Mouse (Mus musculus) cerebellum, postnatal 4 days (tissue): ENCODE data around the gene Gm28053.

ENCODE experiments used
- DNase-seq, 2 experiments: peaks; one replicate each; pipeline ENCODE4 v3.0.0; 2022; ENCODE audit warnings: low spot score in 2 of 2, mixed read lengths in 1 of 2

Gene Gm28053

GRCm38 (mm10) chr6:48692962-48693361, 25.4 kb upstream of the Gm28053 start:
- DNase-seq: no peak

GRCm38 (mm10) chr6:48696830-48697554, 21.4 kb upstream of the Gm28053 start:
- no peak for DNase-seq

- DNase-seq: no peak
Measured at GRCm38 (mm10) chr6:48697555-48697930, 20.9 kb upstream of the Gm28053 start.

DNA sequence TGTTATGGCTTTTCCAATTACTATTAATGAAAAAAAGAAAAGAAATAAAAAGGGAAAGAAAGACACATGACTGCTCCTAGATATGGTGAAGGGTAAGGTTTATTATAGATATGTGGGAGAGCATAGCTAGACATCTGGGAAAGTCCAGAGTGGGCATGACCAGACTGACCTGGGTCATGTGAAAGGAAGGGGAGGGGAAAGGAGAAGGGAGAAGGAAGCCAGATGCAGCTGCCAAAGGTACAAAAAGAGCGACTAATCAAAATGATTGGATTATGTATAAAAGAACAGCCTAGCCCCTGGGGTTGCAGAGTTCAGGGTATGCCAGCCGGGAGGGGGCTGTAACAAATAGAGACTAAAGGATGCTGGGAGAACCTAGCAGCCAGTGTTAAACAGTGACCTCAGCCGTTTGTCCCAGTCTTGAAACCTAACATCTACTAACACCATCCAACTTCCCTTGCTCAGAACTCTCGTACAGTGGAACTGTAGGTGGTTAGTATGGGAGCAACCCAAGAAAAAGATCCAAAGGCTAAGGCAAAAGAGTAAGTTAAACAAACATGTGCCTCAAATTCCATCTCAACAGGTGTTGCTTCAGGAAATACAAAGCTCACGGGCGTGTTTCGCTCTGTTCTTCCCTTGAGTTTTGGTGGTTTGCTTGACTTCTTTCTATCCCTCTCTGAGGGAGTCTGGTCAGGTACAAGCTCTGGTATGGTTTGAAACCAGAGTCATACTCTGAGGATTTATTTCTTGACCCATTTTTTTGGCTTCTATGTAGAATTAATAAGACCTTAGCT, 20.1 kb upstream of the Gm28053 start:
- DNase-seq: no peak

DNA sequence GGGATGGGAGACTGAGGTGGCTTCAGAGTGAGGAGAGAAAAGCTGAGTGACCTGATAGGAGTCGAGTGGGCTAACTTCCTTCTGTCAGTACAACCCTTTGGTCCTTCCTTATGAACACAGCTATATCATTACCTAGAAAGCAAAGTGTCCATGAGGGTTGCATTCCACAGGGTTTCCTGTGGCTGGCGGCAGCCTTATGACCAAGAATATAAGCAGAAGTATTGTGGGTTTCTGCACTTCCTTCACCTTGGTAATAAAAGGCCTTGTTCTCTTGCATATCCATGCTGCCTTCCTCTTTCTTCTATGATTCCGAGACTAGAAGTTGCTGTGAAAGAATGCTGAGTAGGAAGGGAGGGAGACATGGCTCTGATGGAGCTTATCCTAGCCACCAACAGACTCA, 19.5 kb upstream of the Gm28053 start:
- DNase-seq: no peak

- no peak for DNase-seq
Measured at GRCm38 (mm10) chr6:48700251-48701075, 17.9 kb upstream of the Gm28053 start.

- no peak for DNase-seq
Measured at GRCm38 (mm10) chr6:48702146-48702545, 16.3 kb upstream of the Gm28053 start.

DNA sequence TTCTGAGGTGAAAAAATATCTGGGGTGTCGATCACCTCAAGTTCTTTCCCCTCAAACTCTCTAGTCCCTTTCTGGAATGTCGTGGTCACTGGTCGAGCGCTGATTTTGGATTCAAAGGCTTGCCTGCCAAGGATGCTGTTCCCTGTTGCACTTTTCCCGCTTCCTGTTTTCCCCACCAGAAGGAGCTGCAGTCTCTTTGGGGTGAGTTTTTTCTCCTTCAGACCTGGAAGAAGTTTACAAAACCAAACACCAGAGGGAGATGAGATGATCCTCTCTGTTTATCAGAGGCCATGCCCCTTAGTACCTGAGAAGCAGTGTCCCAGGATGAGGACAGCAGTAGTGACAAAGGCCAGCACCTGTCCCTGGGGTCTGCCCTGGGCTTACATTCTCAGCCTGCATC, 15.8 kb upstream of the Gm28053 start:
- DNase-seq: no peak

GRCm38 (mm10) chr6:48704146-48704545, 14.3 kb upstream of the Gm28053 start:
- no peak for DNase-seq

DNA sequence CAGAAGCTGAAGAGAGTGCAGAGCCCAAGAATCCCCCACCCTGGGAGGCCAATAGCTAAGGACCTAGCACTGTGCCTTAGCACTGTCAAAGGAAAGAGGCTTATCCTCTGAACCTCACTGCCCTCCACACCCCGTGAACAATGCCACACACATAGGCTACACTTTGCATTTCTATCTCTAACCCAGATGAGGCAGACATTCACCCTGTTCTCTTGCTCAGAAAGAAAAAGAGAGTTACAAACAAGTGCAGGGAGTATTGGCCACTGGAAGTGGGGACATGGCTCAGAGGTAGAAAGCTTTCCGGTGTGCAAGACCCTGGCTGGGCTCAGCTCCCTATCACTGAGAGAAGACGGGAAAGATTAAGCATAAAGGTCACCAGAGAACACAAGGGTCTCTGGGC, 12.3 kb upstream of the Gm28053 start:
- no peak for DNase-seq

- DNase-seq: no peak
Measured at GRCm38 (mm10) chr6:48720326-48720725, 1.9 kb downstream of the Gm28053 start.

DNA sequence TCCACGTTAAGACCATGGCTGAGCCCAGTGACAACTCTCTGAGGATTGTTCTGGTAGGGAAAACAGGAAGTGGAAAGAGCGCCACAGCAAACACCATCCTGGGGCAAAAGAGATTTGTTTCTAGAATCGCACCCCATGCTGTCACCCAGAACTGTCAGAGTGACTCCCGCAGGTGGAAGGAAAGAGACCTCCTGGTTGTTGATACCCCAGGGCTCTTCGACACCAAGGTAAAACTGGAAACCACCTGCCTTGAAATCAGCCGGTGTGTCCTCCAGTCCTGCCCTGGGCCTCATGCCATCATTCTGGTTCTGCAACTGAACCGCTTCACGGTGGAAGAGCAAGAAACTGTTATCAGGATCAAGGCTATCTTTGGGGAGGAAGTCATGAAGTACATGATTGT, 5.1 kb downstream of the Gm28053 start:
- no peak for DNase-seq

- no peak for DNase-seq
Measured at GRCm38 (mm10) chr6:48725476-48725875, 7.1 kb downstream of the Gm28053 start.

- no peak for DNase-seq
Measured at GRCm38 (mm10) chr6:48727761-48728160, 9.4 kb downstream of the Gm28053 start.

DNA sequence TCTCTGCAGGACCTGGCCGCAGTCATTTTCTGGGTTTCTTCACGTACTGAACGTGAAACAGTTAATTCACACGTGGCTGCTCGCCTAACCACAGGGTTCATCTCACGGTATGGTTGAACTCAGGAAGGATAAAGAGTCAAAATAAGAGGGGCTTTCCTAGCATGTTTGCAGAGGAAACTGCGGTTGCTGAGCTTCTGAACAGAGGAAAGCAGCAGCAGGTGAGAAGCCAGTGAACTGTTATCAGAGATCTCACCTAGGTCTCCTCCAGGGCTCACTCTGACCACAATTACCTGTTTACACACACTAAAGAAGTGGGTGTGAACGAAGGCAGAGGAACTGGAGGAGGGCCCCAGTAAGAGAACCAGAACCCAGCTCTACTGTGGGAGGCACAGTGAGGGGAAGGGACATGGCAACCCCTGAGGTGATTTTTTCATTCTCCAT, 14.5 kb downstream of the Gm28053 start:
- DNase-seq: no peak

DNA sequence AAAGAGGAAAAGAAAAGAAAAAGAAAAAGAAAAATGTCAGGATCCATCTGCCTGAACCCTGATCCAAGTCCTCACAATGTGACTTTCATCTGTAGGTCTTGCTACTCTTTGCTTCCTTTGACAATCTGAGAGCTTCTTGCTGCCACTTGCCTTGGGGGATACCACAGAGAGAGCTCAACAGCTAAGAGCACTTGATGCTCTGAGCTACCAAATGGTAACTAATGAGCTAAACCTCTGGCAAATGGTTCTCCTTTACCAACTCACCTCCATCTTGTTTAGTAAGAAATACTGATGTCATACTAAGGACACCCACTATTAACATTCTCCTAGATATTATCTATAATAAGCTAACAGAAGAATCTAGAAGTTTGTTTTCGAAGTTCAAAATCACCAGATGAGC, 15.3 kb downstream of the Gm28053 start:
- DNase-seq: no peak

DNA sequence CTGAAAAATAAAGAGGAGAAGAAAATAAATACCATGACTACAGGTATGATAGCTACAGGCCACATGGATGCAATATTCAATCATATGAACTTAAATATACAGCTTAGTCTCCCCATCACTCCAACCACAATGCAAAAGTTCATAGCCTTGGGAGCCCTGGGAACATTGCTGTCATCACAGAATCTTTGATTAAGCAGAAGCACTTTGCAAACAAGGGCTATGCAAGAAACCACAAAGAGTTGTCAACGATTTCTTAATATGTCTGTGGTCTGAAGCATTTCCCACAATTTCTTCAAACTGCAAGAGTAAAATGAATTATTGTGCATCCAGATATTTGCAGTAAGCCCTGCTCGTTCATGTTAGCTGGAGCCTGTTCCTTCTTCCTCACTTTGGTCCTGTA, 18.6 kb downstream of the Gm28053 start:
- no peak for DNase-seq

GRCm38 (mm10) chr6:48737688-48738087, 19.3 kb downstream of the Gm28053 start:
- no peak for DNase-seq

DNA sequence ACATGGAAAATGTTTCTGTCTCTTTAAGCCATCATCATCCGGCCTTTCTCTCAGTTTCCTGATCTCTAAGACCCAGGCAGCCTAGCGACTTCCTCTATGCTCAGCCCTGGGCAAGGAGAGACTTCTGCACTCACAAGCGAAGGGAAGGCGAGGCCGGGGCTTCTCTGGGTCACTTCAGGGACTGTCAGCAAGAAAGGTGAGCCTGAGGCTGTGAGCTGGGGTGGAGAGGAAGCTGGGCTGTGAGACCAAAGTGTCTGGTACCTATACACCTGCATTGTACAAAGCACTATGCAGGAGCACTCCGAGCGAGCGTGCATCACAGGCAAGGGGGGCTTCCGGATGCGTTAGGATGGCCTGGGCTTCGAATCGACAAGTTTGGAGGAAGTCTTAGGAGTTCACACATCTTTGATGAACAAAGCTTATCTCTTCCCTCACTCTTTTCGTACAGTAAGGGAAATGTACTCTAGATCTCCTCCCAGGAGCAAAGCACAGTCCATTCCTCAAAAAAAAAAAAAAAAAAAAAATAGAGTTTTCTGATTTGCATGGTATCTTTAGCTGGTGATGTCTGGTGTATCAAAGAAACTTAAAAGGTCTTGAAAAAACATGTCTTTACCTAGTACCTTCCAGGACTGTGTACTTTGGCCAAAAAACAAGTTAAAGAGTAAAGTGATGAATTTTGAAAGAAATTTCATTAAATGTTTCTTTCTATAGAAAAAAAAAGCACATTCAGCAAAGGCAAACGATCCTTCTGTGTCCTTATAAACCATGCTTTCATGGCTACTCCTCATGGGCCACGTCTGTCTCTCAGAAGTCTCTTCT, 20.8 kb downstream of the Gm28053 start, which contains the start of gene Gimap1:
Gene Gimap1, plus strand, starts transcription at position 94 of the 819 bp plus-strand sequence.
- no peak for DNase-seq

DNA sequence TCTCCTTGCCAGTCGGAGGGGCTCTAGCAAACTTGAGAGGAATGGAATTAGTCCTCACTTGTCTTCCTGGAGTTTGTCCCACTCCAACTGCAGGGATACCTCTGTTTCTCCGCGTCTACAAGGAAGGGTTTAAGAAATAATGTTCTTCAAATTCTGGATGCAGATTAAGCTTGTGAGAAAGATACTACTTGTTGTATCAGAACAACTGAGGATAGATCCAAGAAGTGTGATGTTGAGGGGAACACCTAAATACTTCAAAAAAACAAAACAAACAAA, 21.3 kb downstream of the Gm28053 start:
- no peak for DNase-seq

DNA sequence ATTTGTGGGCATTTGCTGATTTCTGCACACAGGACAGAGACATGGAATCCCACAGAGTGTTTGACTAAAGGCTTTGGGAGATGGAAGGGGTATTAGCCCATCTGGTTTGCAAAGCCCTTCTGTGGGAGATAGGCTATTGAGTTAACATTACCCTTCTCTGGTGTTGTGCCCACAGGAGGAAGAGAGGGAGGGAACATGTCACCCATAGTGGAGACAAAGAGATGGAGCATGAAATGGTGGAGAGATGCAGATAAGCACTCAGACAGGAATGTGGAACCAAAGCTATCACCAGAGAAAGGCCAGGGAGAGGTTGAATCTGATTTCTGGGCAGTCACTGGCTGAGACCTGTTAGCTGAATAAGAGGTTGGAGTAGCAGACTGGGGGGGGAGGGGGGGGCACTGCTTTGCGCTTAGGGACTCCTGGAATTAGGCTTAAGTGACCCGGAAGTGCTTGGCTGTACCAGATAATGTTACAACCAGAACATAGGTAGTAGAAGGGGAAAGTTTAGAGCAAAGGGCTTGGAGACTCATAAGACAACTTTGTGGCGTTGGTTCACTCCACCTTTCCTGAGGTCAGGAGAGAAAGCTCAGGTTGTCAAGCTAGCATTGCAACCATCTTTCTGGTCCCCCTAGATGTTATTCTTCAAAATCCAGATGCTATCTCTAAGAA, 22.2 kb downstream of the Gm28053 start:
- no peak for DNase-seq
